Mouse (Mus musculus) bone marrow macrophage, adult 2 months (primary cell): ENCODE results near the gene Fezf1.

Experiments
- CTCF ChIP-seq: IDR thresholded peaks from 2 replicates; pipeline ENCODE4 v1.5.1; 2012; ENCODE audit warnings: low read depth, mild to moderate bottlenecking, low read length, moderate library complexity
- POLR2A ChIP-seq: IDR thresholded peaks from 2 replicates; pipeline ENCODE4 v1.6.1; 2012; ENCODE audit warnings: mild to moderate bottlenecking, low read depth, low read length, borderline replicate concordance

DNA sequence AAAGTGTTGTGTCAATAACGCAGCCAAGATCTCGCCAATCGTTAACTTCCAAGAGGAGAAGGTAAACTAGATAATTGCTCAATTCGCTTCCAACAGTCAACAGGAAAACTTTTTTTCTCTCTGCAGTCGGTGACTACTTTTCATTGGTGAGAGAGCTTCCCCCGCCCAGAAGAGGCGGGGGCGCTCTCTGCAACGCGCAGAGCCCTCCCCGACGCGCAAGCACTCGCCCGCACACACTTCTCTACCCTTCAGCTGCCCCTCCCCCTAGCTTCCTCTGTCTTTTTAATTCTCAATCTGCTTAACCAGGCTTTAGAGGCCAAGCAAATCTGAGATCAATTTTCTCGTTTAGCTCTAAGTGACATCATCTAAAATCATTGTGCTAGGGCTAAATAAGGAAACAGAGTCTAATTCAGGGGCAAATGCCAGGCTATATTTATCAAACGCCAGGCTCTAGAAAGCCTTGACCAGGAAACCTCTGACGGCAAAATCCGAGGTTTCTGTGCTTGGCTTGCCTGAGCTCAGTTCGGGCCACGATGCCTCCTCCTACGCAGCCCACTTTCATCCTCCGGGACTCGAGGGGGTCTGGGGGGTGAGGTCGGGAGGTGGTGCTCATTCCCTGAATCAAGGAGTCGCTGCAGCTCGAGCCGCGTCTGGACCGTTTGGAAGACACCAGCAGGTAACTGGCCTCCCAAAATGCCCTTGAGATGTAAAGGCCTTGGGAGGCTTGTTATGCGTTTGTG lies at the start of gene Fezf1:
- no peak for TF ChIP-seq CTCF
- no peak for TF ChIP-seq POLR2A
